Mouse (Mus musculus) ES-E14 (cell line): Measurements from ENCODE around the gene Epop. TPM values are rescaled to one million over a fixed set of nuclear protein-coding genes. Genes with fewer than 3 reads are reported as not detected.
"Not testable (repeated sequence)": the region's sequence is repeated elsewhere in the genome, so short reads cannot be mapped to it uniquely, and the experiment has no call there.

Source experiments
- DNase-seq: peaks from one replicate; pipeline ENCODE4 v3.0.0-alpha.2; 2013; ENCODE audit warnings: low read depth, low spot score
- H3K27ac ChIP-seq: 2 replicates; pipeline ENCODE4 v1.5.1; 2012; ENCODE audit warnings: low read depth, mild to moderate bottlenecking, low read length, moderate library complexity, mixed read lengths; ENCODE audit not compliant: poor library complexity, insufficient read depth, severe bottlenecking
- H3K36me3 ChIP-seq: 2 replicates; pipeline ENCODE4 v1.6.1; 2012; ENCODE audit warnings: mild to moderate bottlenecking, low read length, moderate library complexity, mixed read lengths; ENCODE audit not compliant: control insufficient read depth, poor library complexity, insufficient read depth, severe bottlenecking
- H3K4me1 ChIP-seq, 2 experiments: fragments of 150-350 bp in 1 of 2; sonication (generic) in 1 of 2; 2 replicates each; pipeline ENCODE4 v1.6.1; 2012; ENCODE audit warnings: low read length in 2 of 2, mild to moderate bottlenecking in 1 of 2, mixed read lengths in 1 of 2; ENCODE audit not compliant: control insufficient read depth in 2 of 2, insufficient read depth in 2 of 2, poor library complexity in 1 of 2
- H3K4me3 ChIP-seq, 2 experiments: fragments of 150-350 bp in 1 of 2; sonication (generic) in 1 of 2; 2 replicates each; pipeline ENCODE4 v1.5.1; 2012; ENCODE audit warnings: low read length in 2 of 2, low read depth in 1 of 2, mild to moderate bottlenecking in 1 of 2, mixed read lengths in 1 of 2; ENCODE audit not compliant: insufficient read depth in 1 of 2, poor library complexity in 1 of 2, severe bottlenecking in 1 of 2
- H3K9ac ChIP-seq: 2 replicates; pipeline ENCODE4 v1.6.1; 2012; ENCODE audit warnings: low read depth, mild to moderate bottlenecking, low read length, mixed read lengths; ENCODE audit not compliant: poor library complexity, insufficient read depth, severe bottlenecking
- H3K9me3 ChIP-seq: fragments of 150-350 bp; sonication (generic); 2 replicates; pipeline ENCODE4 v1.6.1; 2012; ENCODE audit warnings: low read depth, mild to moderate bottlenecking, low read length; ENCODE audit not compliant: control insufficient read depth, insufficient read depth
- CHD2 ChIP-seq: IDR thresholded peaks from 2 replicates; pipeline ENCODE4 v1.6.1; 2014; ENCODE audit warnings: mild to moderate bottlenecking, low read depth, low read length, inconsistent platforms
- HCFC1 ChIP-seq: IDR thresholded peaks from 2 replicates; pipeline ENCODE4 v1.6.1; 2012; ENCODE audit warnings: low read length, inconsistent platforms, borderline replicate concordance; ENCODE audit not compliant: insufficient read depth
- MAFK ChIP-seq: IDR thresholded peaks from 2 replicates; pipeline ENCODE4 v1.6.1; 2014; ENCODE audit warnings: mild to moderate bottlenecking, low read depth, low read length, inconsistent platforms; ENCODE audit not compliant: insufficient read depth
- ZC3H11A ChIP-seq: IDR thresholded peaks from 2 replicates; pipeline ENCODE4 v1.6.1; 2012; ENCODE audit warnings: low read depth, mild to moderate bottlenecking, inconsistent platforms, low read length, borderline replicate concordance
- ZNF384 ChIP-seq: IDR thresholded peaks from 2 replicates; pipeline ENCODE4 v1.6.1; 2012; ENCODE audit warnings: low read depth, low read length, inconsistent platforms
- in situ Hi-C, 2 experiments: fragments of 600-800 bp; cut with MboI; formaldehyde crosslinking; loops; one replicate each; pipeline ENCODE4 v1.15.1; 2025; ENCODE audit warnings: low sequenced_read_pairs in 2 of 2, inconsistent platforms in 1 of 2; ENCODE audit not compliant: unreplicated experiment in 2 of 2
- total RNA-seq: library from RNA; depleted of rRNA; stranded (reverse); fragments of 300-350 nt; gene quantifications from 2 replicates; pipeline ENCODE4 v1.2.3, GENCODE M21; 2012

Gene Epop
- total RNA-seq, 1 experiment = 109 TPM

GRCm38 (mm10) chr11:97659267-97659989, 29.9 kb upstream of the Epop start:
- Histone ChIP-seq H3K4me1 (peaks cover 12 to 16% of the 10 kb centered on the region in 2 experiments), H3K9me3 (no peaks in the 10 kb centered on the region), H3K4me3 (peak overlapping the region; percentile 89 to 96), H3K36me3 (peaks cover 3% of the 10 kb centered on the region; the same call in 1 of the 2 replicates), H3K9ac (peak overlapping the region; percentile 98), H3K27ac (peak overlapping the region; percentile 100)
- in situ Hi-C loops = no loop called here
- no peak for TF ChIP-seq HCFC1
- no peak for TF ChIP-seq ZC3H11A
- TF ChIP-seq CHD2 = no peak
- no peak for TF ChIP-seq ZNF384
- no peak for TF ChIP-seq MAFK
- no peak for DNase-seq

DNA sequence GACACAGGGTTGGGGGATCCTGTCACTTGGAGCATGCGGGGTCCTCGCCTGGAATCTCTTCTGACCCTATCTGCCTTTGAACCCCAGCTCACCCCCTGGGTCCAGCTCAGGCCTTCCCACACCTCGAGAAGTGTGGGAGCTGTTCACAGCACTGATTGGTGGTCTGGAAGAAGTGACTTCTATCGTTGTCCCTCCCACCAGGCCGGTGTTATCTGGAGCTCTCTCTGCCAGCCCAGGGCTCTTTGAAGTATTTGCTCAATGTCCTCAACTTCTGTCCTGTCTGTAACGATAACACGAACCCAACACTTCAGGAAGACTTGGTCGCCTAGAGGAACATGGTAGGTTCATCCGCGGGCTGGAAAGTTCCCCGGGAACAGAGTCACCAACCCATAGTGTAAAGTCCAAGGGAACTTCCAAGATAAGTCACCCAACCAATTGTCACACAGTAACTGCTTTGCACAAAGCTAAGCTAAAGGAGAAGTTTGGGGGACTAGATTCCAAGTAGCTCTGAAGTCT, 29.3 kb upstream of the Epop start:
- peaks cover 3% of the 10 kb centered on the region; the same call in 1 of the 2 replicates for H3K36me3 ChIP-seq
- no peak for DNase-seq
- peak overlapping the region; percentile 100; the same call in 1 of the 2 replicates for H3K27ac ChIP-seq
- peaks cover 12 to 16% of the 10 kb centered on the region in 2 experiments for H3K4me1 ChIP-seq
- H3K4me3 ChIP-seq = peak overlapping the region; percentile 89 to 96
- TF ChIP-seq ZNF384 = no peak
- no peak for TF ChIP-seq CHD2
- TF ChIP-seq MAFK = no peak
- TF ChIP-seq HCFC1 = no peak
- TF ChIP-seq ZC3H11A = no peak
- no peaks in the 10 kb centered on the region for H3K9me3 ChIP-seq
- peak overlapping the region; percentile 98 for H3K9ac ChIP-seq
- in situ Hi-C loops = no loop called here

DNA sequence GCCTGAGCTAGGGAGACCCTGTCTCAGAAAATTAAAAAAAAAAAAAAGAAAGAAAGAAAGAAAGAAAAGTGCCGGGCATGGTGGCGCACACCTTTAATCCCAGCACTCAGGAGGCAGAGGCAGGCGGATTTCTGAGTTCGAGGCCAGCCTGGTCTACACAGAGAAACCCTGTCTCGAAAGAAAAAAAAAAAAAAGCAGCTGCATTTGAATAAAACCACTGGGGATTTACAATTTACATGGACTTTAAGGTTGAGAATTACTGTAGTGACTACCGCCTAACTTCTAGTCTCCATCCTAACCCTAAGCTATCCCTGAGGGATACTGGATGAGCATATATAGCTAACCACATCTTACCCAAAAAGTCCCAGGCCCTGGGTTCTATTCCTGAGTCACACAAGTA, 28.5 kb upstream of the Epop start:
- Histone ChIP-seq H3K27ac (peak overlapping the region; percentile 100; the same call in 1 of the 2 replicates), H3K4me1 (peaks cover 12 to 17% of the 10 kb centered on the region in 2 experiments), H3K4me3 (peak overlapping the region; percentile 17 to 96), H3K9ac (peak overlapping the region; percentile 98; the same call in 1 of the 2 replicates)
- peak; percentile 71; the same call in 1 of the 2 replicates for TF ChIP-seq ZNF384
- in situ Hi-C loops, DNase-seq, H3K36me3 ChIP-seq, H3K9me3 ChIP-seq: not testable (repeated sequence)

DNA sequence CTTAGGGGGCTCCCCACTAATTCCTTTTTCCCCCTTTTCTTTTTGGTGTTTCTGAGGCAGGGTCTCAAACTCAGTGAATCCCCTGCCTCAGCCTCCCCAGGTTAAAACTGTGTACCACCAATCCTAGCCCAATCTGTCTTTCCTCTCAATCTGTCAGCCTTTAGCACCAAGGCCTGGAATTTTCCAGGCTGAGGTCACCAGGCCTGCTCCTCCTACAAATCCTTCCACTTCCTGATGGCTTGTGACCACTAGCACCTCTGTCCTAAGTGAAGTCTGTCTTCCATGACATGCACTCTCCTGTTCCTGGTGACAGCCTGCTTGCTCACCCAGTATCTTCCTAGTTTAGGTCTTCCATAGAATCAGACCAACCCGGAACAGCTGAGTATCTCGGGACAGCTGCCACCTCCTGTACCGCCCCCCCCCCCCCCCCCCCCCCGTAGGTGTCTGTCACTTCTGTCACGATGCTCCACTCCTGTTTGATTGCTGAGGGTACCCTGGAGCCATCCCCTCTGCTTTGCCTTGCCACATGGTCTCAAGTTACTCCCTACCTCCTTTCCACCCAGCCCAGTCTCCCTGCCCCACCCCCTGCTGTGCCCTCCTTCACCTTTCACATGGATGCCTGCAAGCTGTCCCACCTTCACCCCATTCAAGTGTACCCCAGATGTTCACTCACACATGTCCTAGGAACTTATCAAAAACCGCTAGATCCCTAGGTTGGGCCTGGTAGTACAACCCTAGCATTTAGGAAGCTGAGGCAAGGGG, 27.9 kb upstream of the Epop start:
- peak overlapping the region; percentile 98; the same call in 1 of the 2 replicates for H3K9ac ChIP-seq
- H3K9me3 ChIP-seq = no peaks in the 10 kb centered on the region
- H3K36me3 ChIP-seq = peaks cover 3% of the 10 kb centered on the region; the same call in 1 of the 2 replicates
- in situ Hi-C loops = no loop called here
- no peak for DNase-seq
- TF ChIP-seq ZNF384 (no peak), CHD2 (no peak), MAFK (no peak), ZC3H11A (no peak), HCFC1 (no peak)
- peak overlapping the region; percentile 17 to 96; a peak in 3 of 4 replicates for H3K4me3 ChIP-seq
- peaks cover 12 to 17% of the 10 kb centered on the region in 2 experiments for H3K4me1 ChIP-seq
- peak overlapping the region; percentile 100 for H3K27ac ChIP-seq
